Mouse (Mus musculus) lung, postnatal 25 days (tissue): Measurements from ENCODE around the gene Cpt1a.

Source experiments
- DNase-seq: peaks from one replicate; pipeline ENCODE4 v3.0.0; 2022; ENCODE audit warnings: low spot score

The Cpt1a gene

DNA sequence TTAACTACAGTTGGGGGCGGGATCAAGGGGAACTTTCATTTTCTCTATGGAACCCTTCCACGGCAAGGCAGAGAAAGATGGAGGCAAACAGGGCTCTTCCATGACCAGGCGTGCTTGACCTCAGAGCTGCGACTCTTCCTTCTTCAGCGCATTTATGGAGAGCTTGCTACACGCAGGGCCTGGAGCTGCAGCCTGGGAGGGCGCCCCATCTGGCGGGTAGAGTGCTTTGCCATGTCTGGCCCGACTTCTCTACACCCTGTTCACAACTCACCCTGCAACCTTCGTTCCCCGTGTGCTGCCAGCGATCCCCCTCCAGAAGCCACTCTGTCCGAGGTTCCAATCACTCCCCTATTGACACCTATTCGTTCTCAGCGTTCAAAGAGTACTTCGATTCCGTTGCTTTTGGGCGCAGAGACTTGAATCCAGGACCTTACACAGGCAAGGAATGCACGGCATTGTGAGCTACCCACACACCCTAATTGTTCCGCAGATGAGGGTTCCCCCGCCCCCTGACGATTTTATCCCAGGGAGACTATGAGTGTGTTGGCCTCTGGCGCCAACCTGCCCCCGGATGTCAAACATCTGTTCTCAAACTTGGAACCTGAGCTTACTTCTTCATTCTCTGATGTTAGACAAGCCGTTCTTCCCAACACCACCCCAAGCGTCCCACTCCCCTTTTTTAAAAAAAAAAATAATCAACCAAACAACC lies at the start of gene Cpt1a:
TSS of gene Cpt1a (plus strand) at position 74 of the 709 bp plus-strand sequence.
- DNase-seq = peak; percentile 73

DNA sequence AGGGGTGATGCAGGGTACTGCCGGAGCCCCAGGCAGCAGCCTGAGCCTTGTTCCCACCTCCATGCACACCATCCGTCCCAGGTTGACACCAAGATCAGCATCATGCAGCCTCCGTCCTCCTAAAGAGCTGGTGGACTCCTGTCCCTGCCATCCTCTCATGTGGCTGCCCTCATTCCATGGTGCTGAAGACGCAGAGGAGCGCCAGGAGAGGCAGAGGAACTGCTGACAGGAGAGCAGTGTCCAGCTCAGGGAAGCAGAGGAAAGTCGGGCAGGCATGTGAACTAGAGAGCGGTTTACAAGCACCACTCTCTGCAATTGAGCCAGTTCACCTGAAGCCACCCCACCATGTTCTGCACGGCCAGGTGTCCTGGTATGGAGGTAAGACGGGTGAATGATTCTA lies 48.8 kb upstream of the Cpt1a start:
- no peak for DNase-seq

DNA sequence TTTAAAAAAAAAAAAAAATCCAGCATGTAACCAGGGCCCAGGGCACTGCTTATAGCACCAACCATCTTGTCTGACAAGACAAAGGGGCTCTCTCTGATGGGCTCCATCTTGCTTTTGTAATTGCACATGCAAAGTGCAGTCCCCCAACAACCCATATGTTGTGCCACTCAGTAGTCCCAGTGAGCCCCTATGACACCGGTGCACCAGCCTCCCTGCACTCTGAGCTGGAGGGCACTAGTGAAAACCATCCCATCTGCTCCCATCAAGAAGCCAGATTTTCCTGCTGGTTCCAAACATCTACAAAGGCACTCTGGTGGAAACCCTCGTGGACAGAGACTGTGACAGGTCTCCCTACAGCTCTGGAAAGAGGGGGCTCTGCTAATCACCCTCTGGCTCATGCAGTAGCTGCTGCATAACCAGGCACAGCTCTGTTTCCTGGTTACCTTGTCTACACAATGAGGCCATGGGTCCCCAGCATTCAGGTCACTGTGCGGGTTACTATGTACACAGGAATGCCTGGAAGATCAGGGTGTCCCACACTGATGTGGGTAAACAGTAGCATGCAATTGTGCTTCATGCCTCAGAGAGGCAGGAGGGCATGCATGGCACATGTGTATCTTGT lies 46.3 kb upstream of the Cpt1a start:
- no peak for DNase-seq

DNA sequence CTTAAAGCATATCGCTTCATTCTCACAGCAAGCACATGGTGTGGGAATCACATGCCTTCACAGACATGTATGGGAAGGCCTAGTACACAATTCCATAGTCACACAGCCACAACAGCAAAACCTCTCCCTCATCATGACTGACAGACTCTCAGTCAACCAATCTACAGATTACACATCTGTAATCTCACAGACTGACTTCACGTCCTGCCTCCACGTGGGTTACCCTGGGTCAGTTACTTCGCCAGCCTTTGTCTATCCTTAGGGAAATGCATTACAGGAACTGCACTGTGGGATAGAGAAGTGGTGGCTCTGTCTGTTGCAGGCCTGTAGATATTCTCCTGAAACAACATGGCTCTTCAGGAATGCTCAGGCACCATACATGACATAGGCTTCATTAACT lies 40.2 kb upstream of the Cpt1a start:
- DNase-seq = no peak

DNA sequence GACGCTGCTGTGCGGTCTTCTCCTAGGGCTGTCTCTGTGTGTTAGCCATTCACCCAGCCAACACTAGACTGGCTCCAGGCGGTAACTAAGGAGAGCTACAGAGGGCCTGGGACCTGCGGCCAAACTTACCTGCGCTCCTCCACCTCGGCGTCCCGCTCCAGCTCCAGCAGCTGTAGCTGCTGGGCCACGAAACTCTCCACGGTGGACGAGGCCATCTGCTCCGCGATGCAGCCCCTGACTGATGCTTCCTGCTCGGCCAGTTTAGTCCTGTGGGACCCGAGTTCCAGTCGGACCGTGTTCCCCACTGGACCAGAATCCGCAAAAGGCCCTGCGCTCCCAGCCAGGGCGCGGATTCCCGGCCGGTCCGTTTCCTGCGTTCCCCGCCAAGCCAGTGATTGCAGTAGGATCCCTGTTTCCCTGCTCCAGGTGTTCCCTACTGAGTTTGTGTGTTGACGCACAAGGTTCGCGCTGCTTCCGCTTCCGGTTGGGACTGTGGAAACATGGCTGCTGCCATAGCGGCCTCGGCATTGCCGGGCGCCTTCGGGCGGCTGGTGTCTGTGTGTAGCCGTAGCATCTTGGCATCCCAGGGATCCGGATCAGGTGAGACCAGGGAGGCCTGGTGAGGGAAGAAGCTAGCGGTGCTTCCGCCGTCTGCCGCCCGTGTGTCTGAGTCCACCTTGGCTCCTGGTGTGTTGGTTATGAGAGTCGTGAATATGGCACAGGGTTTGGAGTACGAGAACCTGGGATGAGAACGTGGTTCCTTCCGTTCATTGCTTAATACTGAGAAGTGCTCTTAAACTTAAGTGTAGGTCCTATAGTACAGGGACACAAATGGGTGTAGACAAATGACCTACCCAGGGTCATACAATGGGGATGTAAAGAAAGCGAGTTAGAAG lies 39.3 kb upstream of the Cpt1a start, which contains the start of the genes Mrpl21 and Ighmbp2:
TSS of gene Mrpl21 (plus strand) at position 330 of the 896 bp plus-strand sequence.
TSS of gene Ighmbp2 (minus strand) at position 446 of the 896 bp plus-strand sequence.
- peak; percentile 89 for DNase-seq

DNA sequence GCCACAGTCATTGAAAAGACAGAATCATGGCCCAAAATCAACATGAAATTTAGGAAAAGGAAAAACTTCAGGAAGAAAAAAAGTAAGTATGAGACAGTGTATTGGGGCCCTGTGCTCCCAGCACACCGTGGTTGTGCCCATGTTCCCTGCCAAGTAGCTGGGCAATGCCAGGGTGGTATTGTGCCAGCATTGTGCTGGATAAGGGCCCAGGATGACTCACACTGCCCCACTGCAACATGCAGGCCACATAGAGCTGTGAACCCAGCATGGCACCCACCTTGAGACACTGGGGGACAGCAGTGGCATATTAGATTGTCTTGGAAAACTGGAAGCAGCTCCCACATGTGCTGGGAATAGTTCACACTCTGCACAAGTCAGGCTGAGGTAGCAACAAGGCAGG lies 33.1 kb upstream of the Cpt1a start:
- DNase-seq = no peak

DNA sequence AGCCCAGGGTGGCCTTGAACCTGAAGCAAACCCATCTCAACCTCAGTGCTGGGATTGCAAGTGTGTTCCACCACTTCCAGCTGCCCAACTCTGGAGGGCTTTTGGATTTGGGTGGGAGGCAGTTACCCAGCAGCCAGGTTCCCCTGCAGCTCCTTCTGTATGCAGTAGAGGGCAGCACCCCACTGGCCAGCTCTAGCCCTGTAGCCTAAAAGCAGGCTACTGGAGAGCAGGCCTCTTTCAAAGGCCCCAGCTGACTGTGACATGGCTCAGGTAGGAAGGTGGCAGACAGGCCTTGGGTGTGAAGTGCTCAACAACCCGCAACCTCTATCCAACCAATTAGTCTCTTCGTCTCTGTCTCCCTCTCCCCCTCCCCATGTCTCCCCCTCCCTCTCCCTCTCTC lies 30.1 kb upstream of the Cpt1a start:
- DNase-seq = peak; percentile 57

DNA sequence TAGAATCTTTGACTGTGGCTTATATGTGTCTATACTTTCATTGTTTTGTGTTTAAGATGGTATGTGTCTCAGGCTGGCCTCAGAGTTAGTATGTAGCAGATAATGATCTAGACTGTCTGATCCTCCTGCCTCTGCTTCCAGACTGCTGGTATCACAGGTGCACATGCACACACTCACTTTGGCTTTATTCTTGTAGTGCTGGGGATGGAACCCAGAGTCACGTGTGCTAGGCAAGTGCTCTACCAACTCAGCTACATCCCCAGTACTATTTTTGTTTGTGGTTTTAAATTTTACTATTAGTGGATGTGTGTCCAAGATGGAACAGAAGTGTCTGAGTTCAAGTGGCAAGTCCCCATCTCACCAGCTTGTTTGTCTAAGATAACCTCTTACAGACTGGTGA lies 29.1 kb upstream of the Cpt1a start:
- no peak for DNase-seq

DNA sequence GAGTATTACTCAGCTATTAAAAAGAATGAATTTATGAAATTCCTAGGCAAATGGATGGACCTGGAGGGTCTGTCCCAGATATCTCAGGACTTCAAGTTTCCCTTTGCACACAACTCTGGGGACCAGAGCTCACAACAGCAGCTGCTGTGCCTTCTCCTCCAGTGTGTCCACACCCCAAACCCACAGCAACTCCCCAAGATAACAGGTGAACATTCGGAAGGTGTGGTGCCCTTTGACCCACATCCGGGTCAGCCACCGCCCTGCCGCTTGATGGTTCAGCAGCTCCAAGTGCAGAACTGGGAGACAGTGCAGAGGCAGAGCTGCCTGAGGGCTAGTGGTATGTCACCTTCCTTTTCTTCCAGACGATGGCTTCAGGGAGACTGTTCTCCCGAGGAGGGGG lies 26.9 kb upstream of the Cpt1a start:
- no peak for DNase-seq

DNA sequence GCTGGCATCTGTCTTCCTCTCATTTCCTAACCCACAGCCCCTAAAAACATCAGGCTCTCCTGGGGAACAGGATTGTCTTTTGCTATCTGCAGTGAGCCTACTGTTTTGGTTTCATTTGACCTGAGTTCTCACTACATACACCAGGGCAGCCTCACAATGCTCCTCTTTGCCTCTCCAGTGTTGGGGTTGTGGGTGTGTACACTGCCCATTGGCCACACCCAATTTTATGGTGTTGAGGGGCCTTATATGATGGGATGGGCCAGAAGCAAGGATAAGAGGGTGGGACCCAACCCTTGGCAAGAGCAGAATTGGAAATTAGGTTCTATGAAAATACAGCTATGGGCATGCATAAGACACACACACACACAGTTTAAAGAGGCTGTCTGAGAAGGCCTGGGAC lies 25.1 kb upstream of the Cpt1a start:
- no peak for DNase-seq

DNA sequence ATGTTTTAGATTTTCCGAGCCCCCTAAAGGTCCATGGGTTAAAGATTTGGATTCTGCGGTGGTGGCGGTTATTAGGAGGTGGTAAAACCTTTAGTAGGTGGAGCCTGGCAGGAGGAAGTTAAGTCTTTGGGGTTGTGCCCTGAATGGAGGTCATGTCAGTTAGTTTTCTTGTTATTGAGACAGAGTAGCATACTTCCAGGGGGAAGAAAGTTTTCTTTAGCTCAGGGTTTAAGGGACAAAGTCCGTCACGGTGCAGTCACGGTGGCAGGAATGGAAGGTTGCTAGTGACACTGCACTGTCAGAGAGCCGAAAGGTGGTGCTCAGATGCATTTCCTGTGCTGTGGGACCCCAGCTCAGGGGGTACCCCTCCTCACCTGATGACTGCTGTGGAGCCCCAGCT lies 24.4 kb upstream of the Cpt1a start:
- DNase-seq = no peak

DNA sequence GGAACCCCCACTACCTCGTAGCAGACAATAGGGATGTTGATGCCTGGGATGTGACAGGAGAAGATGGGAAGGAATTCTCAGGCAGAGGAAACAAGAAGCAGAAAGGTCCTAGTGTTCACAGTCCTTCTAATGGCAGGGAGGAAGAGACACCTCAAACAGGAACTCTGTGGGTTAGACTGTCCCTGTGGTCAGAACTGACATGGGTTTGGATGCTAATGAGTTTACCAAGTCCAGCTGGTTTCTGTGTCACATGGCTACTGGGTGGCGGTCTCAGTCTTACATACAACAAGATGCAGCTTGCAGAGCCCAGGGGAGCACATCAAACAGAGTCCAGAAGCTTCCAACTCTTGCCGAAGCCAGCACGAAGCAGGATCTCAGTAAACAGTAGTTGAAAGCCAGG lies 18.1 kb upstream of the Cpt1a start:
- no peak for DNase-seq

DNA sequence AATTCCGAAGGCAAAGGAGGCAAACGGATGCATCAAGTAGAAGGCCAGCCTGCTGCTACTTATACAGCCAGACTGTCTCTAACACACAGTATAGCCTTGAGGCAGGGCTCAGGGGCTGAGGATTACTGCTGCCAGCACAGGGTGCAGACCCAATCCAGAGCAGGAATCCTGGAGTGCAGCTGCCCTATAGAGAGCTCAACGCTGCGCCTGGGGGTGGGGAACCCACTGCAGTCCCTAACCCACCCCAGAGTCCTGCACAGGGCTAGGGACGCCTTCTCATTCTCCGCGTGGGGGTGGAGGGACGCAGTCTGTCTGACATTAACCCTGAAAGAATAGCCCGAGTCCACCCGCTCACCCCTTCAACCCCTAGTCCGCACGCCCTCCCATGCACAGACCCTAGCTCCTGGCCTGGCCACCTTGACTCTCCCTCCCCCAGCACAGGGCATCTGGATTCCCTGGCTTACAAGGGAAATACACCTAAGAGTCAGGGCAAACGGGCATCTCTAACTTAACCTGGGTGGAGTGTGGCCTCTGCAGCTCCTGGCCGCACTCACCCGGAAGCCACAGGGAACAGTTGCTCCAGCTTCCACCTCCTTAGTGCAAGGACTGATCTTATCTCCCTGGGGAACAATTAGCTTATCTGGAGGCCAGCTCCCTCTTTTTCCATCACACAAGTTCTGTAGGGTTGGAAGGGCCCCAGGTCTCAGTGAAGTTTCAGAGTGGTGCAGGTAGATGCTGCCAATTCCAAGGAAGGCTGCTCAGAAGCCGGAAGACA lies 14.8 kb upstream of the Cpt1a start:
- DNase-seq = no peak

DNA sequence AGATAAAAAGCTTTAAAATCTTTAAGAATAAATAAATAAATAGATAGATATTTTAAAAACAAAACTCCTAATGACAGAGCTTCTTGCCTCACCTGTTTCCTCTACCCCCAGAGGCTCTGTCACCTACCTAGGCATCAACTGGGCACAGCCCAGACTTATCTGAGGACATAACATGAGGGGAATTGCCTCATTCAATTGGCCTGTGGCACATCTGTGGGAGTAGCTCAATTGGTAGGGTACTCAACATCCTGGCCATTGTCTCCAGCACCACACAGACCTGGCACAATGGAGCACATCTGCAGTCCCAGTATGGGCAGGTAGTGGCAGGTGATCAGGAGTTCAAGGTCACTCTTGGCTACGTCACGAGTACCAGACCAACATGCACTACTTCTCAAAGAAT lies 2.8 kb upstream of the Cpt1a start:
- no peak for DNase-seq

DNA sequence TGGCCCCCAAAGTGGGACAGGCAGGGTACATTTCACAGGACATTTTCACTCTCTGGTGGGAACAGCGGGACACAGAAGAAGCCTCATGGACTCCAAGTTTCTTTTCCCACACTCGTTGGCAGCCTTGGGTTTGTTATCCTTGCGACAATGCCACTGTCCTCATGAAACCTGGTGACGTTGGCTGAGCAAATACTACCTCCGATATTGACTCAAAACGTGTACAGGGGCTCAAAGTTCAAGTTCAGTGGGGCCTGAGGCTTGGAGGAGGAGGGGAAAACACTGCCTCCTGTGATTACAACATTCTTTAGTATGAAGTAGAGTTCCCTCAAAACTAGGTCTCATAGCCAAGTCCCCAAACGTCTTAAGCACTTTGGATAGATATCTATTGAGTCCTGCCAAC lies 2.0 kb upstream of the Cpt1a start:
- no peak for DNase-seq

DNA sequence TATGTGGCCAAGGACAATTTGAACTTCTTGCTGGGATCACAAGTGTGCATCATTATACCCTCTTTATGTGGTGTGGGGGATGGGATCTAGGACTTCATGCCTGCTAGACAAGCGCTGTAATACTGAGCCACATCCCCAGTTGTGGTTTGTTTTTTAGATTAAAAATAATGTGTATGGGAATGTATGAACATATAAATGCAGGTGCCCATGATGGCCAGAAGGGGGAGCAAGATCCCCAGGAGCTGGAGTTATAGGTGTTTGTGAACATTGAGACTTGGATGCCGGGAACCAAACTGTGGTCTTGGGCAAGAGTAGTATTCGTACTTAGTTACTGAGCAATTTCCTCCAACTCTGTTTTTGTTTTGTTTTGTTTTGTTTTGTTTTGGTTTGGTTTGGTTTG lies 1.3 kb upstream of the Cpt1a start:
- peak; percentile 29 for DNase-seq

DNA sequence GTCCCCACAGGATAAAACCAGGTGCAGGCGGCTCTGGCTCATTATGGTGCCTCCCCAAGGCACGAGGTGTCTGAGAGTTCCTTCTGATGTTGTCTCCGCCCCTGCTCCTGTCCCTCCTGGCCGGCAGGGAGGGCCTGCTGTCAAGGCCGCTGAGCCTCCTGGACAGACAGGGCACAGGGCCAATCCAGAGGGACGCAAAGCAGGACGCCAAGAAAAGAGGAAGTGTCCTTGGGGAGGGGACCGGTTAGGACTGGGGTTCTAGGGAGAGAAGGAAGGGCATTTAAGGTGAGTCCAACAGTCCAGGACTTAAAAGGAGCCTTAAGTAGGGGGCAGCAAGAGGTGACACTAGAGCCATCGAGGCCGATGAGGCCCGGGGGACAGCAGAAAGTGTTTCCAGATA lies 517 bp upstream of the Cpt1a start:
- peak; percentile 89 for DNase-seq

DNA sequence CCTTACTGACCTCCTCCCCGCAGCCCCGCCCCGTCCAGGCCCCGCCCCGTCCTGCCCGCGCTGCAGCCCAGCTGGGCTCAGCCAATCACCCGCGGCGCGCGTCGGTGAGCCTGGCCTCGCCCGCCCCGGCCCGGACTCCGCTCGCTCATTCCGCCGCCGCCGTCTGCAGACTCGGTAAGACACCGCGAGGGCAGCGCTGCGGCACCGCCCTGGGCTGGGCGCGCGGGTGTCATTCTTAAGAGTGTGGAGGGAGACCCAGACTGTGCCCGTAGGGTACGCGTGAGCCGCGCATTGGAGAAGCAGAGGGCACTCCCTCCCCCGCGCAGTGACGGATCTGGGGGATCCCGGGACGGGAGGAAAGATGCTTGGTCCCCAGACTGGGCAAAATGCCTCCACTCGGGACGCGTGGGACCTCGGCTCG lies 1.1 kb downstream of the Cpt1a start:
- DNase-seq = peak; percentile 88

DNA sequence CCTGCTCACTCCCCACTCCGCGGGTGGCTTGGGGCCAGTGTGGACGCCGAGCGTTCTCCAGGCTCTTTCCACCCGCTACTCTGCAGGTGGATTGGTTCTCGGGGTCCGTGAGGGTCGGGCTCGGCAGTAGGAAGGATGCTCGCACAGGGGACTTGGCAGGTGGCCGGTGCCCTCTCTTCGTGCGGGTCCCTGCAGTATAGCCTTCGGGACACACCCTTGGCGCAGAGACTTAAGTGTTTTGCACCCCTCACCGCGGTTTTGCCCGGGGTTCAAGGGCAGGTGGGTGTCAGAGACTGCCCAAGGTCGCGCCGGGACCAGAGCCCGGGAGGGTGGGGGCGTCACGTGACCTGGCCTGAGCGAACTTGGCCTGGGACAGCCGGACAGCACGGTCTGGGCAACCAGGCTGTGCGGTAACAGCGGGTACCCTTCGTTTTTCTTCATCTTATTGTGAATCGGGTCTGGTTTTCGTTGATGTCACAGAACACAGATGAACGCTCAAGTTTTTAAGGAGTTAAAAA lies 1.7 kb downstream of the Cpt1a start:
- DNase-seq = peak; percentile 75

DNA sequence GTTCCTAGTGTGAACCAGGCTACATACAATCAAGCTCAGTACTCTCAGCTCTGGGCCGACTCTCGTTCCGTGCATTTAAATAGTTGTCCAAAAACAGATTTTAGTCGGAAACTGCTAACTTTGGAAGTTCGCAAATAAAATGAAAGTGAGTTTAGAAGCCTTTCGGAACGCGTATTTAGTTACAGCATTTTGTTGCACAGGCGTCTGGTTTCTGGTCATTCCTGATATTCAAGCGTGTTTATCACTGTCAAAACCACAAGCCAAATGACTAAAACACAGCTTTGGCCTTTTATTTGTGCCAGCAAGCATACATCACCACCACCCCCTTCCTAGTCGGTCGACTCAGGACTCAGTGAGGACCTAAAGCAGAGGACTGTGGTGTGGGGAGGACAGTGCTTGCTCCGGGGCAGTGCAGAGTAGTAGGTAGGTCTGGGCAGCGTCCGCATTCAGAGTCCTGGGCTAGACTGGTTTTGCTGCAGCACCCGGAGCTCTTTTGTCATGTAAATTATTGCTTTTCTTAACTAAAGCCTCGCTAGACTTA lies 2.2 kb downstream of the Cpt1a start:
- DNase-seq = peak; percentile 24

DNA sequence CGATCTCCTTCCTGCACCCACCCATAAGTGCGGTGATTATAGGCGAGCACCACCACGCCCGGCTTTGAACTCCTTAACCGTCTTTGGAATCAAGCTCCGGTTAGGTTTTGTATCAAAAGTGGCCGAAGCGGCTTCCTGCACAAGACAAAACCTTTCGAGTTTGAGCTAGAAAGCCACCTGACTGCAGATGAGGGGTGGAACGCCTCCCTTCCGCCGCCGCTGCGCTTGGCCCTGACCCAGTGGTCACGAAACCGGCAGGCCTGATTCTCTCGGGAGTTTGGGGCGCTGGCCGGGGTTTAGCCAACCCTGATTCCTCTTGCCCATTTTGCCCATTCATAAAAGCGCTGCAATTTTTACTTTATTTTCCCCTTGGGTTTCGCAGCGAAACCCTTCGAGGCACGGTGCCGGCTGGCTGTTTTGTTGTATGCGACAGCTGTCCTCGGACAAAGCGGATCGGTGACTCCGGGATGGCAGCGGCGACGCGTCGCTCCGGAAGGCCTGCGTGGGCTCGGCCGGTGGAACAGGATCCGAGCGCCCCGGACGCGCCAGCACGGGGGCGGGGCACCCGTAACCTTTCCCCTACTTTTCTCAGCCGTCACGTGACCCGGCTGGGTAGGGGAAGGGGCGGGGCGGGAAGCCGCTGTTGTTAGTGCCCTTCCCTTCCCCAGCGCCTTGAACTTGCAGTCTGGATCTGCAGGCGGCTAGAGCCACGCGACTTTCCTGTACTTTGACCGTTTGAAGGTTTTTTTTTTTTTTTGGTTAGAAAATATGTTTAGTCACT lies 3.0 kb downstream of the Cpt1a start:
- DNase-seq = peak; percentile 96
